Mouse (Mus musculus) heart, postnatal 36 days (tissue): ENCODE measurements around the gene Bcl11b. TPM values are rescaled to one million over a fixed set of nuclear protein-coding genes. Genes with fewer than 3 reads are reported as not detected.

ENCODE experiments used
- DNase-seq, 2 experiments: peaks; one replicate each; pipeline ENCODE4 v3.0.0; 2021 to 2022
- intact Hi-C: fragments of 180-260 bp; cut with DNase I; formaldehyde crosslinking; loops from one replicate; pipeline ENCODE4 v1.15.1; 2025
- total RNA-seq, 2 experiments: library from RNA; stranded (reverse); gene quantifications; 2 replicates each; pipeline ENCODE4 v1.2.3; 2021

Bcl11b gene
- total RNA-seq, 2 experiments from 2014 or later: 0.76 to 0.86 TPM

- no peak for DNase-seq
- intact Hi-C loops: no loop called here
Measured at GRCm38 (mm10) chr12:107975479-107975896, 27.9 kb downstream of the Bcl11b start.

GRCm38 (mm10) chr12:107974504-107974903 lies 28.9 kb downstream of the Bcl11b start:
- DNase-seq: no peak
- intact Hi-C loops: no loop called here

GRCm38 (mm10) chr12:107973556-107974140 lies 29.8 kb downstream of the Bcl11b start:
- no peak for DNase-seq
- intact Hi-C loops: no loop called here

- intact Hi-C loops: no loop called here
Measured at GRCm38 (mm10) chr12:107971081-107971780, 32.2 kb downstream of the Bcl11b start.

DNA sequence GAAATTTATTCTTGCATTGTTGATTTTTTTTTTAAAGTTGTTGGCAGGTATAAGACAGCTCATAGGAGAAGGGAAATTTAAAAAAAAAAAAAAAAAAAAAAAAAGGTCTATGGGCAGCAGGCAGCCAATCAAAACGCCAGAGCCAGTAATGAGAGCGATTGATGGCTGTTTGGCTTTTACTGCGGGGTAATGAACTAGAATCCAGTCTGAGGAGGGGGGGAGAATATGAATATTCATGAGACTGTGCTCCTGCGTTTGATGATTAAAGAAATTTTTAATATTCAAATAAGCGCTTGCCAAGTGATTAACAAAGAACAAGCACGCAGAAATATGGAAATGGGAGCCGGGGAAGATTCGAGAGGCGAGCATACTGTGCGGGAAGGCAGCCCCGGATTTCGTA lies 32.8 kb downstream of the Bcl11b start:
- intact Hi-C loops: no loop called here
- no peak for DNase-seq

More at GRCm38 (mm10) chr12:107971081-107971780, 32.2 kb downstream of the Bcl11b start:
- DNase-seq: no peak

GRCm38 (mm10) chr12:107969841-107970371 lies 33.5 kb downstream of the Bcl11b start:
- intact Hi-C loops: no loop called here
- DNase-seq: no peak

GRCm38 (mm10) chr12:107969126-107969525 lies 34.3 kb downstream of the Bcl11b start:
- no peak for DNase-seq
- intact Hi-C loops: no loop called here

DNA sequence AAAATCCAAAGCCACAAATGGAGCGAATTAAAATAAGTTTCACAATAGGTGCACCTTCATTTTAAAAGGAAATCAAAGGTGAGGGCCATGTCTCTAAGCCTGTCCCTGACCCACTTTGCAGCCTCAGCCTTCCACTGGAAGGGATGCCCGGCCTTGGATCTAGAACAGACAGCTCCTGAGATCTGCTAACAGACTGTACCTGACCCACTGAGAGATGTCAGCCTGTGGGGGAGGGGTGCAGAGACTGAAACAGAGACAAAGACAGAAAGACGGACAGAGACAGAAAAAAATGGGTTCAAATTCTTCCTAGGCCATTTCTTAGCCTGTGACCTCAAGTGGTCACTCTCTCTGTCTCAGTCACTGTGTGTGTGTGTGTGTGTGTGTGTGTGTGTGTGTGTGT lies 35.1 kb downstream of the Bcl11b start:
- no peak for DNase-seq
- intact Hi-C loops: no loop called here

DNA sequence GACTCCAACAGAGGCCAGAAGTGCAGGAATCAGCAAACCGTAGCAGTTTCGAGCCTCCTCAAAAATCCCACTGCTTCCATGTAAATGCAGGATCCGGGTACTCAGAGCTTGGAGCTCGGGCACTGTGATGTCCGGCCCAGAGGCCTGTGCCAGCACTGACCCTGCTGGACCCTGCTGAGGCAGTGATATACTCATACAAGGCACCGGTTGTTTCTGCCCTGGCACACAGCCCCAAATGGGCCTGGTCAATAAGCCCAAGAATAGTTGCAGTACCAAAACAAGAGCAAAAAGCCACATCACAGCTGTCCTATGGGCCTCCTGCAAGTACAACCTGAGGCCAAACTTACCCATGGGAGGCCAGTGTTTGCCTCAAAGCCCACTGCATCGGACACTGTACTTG lies 36.4 kb downstream of the Bcl11b start:
- intact Hi-C loops: no loop called here
- no peak for DNase-seq

DNA sequence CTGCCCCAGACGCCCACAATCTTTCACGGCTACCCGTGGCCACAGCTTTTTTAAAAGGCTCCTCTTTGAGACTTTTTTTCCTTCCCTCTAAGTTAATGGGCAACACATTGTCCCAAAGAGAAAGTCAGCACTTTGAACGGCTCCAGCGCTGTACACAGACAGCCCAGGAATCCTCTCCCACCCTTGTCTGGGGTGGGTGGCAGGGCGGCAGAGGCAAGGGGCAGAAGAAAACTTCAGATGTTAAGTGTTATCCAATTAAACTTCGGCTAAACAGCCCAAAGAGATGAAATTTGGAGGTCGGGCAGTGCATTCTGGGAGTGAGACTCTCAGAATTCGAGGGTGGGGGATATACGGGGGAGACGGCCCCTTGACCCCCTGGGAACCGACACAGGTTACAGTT lies 38.3 kb downstream of the Bcl11b start:
- intact Hi-C loops: no loop called here
- no peak for DNase-seq

DNA sequence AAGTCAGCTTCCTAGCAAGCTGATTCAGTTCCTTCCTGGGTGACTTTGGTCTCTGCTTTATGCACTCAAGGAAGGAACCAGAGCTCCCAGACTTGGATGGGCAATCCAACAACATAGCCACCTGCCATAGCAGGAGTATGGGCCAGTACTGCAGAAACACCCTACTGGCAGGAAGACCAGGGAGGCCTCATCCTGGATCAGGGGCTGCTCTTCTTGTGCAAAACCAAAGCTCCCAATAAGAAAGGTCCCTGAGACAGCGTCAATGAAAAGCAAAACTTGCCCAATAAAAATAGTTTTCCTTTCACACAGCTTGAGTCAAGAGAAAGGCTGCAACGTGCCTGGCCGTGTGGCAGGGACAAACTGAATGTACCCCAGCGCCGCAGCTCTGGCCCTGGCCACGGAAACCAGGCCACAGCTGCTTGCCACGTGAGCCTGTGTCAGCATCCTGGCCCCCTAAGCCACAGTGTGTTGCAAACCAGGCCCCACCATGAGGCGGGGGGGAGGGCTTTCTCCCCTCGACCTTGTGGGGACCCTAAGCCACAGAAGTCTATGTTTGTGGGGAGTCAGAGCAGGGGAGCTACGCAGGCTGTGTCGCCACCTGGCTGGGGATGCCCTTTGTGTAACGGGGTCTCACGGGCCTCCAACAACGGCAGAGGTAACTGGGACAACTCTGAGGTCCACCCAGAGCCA lies 38.9 kb downstream of the Bcl11b start:
- no peak for DNase-seq
- intact Hi-C loops: no loop called here

DNA sequence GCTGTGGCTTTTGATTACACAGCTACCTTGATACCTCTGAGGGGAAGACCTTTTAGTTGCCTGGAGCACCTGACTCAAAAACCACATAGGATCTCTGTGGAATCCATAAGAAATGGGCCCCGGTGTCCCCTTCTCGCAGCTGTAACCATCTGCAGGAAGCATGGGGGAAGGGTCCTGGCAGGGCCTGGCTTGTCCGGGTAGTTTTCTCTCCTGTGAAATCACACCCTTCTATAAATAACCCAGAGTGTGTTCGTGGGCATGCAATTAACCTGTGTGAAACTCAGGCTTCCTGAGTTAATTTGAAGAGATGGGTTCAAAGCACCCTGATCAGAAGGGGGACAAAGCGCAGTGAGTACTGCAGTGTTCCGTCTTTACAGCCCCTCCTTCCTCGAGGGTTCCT lies 40.5 kb downstream of the Bcl11b start:
- intact Hi-C loops: no loop called here

GRCm38 (mm10) chr12:107961843-107962242 lies 41.6 kb downstream of the Bcl11b start:
- intact Hi-C loops: no loop called here
- DNase-seq: no peak

More for the DNA sequence above, 40.5 kb downstream of the Bcl11b start:
- no peak for DNase-seq

DNA sequence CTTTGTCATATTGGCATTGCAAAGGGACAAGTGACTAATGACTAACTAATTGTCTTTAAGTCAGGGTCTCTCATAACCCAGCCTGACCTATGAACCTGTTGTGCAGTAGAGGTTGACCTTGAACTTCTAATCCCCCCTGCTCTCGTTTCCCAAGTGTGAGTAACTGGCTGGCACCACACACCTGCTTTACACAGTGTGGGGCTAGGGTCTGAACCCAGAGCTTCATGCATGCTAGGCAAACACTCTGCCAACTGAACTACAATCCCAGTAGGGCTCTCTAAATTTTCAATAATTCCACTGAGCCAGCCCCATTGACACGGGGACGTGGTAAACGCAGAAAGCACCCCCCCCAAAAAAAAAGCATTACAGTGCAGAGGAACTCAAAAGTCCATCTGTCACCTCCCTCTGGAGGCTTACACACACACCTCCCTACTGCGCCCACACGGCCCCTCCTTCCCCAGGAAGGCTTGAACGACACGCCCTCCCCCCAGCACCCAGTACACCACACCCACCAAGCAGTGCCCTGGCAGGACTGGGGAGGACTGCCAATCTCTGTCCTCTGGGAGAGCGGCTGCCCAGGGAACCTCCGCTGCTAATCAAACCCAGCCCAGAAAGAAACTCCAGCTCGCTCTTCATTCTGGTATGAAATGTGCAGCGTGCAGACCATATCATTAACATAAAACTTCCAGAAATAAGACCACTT lies 42.5 kb downstream of the Bcl11b start:
- DNase-seq: peak; percentile 31 to 34

DNA sequence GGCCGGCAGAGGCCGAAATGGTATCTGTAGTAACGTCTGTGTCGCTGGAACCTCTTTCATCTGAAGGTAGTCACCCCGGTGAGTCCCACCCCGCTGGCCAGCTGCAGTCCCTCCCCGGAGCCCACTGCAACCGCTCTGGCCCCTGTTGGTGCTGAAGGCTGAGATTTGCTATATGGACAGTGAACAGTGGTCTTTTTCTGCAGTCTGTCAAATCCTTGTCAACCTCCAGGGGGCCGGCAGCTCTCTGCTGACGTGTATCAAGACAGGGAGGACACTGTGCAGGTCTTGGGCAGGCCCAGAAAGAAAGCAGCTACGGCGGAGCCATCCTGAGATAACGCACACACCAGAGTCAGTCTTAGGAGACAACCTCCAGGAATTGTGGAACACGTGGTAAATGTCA lies 43.0 kb downstream of the Bcl11b start:
- intact Hi-C loops: no loop called here
- DNase-seq: no peak

More for the DNA sequence above, 42.5 kb downstream of the Bcl11b start:
- intact Hi-C loops: no loop called here

DNA sequence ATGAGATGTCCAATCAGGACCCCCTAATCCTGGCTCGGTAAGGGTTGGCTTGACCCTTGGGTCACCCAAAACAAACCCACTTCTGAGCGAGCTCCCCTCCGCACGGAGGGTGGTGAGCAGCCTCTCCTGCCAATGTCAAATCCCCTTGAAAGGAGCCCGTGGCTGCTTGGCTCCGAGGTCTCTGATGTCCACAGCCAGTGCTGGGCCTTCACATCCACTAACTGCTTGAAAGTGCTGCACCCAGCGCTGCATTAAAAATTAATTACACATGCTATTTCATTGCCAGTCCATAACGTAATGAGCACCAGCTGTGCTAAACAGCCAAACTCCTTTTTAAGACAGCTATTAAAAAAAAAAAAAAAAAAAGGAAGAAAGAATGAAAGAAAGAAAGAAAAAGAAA lies 43.5 kb downstream of the Bcl11b start:
- DNase-seq: no peak
- intact Hi-C loops: no loop called here

- no peak for DNase-seq
- intact Hi-C loops: no loop called here
Measured at GRCm38 (mm10) chr12:107953044-107953684, 50.2 kb downstream of the Bcl11b start.

DNA sequence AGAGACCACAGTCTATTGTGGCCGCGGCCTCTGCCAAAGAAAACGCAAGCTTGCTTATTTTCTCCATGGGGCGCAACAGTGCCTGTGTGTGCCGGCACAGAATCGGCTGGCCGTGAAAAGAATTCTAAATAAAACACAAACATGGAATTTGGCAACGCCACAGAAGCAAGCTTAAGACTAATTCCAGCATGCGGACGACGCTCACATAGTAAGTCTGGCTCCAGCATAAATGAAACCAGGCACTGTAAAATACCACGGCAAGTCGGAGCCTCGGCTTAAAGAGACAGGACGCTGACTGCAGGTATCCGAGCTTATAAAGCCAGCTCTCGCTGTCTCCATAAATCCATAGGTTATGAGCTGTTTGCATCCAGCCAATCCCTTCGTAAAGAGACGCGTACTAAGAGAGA lies 51.1 kb downstream of the Bcl11b start:
- DNase-seq: no peak
- intact Hi-C loops: no loop called here

- intact Hi-C loops: no loop called here
- DNase-seq: no peak
Measured at GRCm38 (mm10) chr12:107950667-107951179, 52.7 kb downstream of the Bcl11b start.

GRCm38 (mm10) chr12:107949416-107949815 lies 54.0 kb downstream of the Bcl11b start:
- no peak for DNase-seq
- intact Hi-C loops: no loop called here
